Mouse (Mus musculus) heart, postnatal 0 days (tissue): ENCODE results near the gene Cog3.

Experiments used
- CTCF ChIP-seq: IDR thresholded peaks from 2 replicates; pipeline ENCODE4 v1.5.1; 2016; ENCODE audit warnings: antibody characterized with exemption, control low read depth, low read depth
- EP300 ChIP-seq: IDR thresholded peaks from 2 replicates; pipeline ENCODE4 v1.6.1; 2016; ENCODE audit warnings: antibody characterized with exemption, low read depth

DNA sequence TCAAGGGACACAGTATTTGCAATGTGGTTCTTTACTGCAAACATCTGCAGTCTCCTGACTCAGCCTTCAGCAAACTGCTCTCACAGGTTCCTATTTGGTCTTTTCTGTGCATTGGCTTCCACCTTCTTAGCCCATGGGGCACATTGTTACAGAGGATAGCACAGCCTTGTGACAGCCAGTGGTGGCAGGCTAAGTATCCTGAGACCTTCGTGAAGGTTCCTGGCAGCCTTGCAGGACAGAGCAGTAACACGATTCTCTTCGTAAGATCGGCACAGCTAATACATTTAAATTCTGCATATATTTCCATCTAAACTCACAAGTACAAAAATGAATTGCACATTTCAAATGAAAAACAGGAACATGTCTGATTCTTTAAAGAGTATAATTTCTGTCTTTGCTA, 41.6 kb upstream of the Cog3 start:
- no peak for TF ChIP-seq EP300
- no peak for TF ChIP-seq CTCF
